Mouse (Mus musculus) gastrocnemius, postnatal 36 days (tissue): ENCODE results near the gene Ostn. TPM values are rescaled to one million over a fixed set of nuclear protein-coding genes. Genes with fewer than 3 reads are reported as not detected.
"Not testable (repeated sequence)": the region's sequence is repeated elsewhere in the genome, so short reads cannot be mapped to it uniquely, and the experiment has no call there.

Experiments used
- DNase-seq, 2 experiments: peaks; one replicate each; pipeline ENCODE4 v3.0.0; 2022
- intact Hi-C: fragments of 180-260 bp; cut with DNase I; formaldehyde crosslinking; loops from one replicate; pipeline ENCODE4 v1.15.1; 2025
- long read RNA-seq, 2 experiments: library from polyadenylated mRNA; stranded (forward); transcript quantifications; one replicate each; pipeline ENCODE4 v2.0.0; 2021
- total RNA-seq, 2 experiments: library from RNA; stranded (reverse); gene quantifications; 2 replicates each; pipeline ENCODE4 v1.2.3; 2021

Ostn gene
- 1 to 10 TPM; 3.0 to 4.0 TPM for total RNA-seq
- long read RNA-seq, experiment 1, partial matches to known transcripts, result 1 of 5 reads
- long read RNA-seq, experiment 1, other reads (novel, unspliced or antisense), result 1 of 5 reads
- long read RNA-seq, experiment 2, transcript Ostn-201 (5 exons, 1,423 nt), result major isoform, 9 of 10 reads
- long read RNA-seq, experiment 2, partial matches to known transcripts, result 0 of 10 reads
- long read RNA-seq, experiment 2, other reads (novel, unspliced or antisense), result 1 of 10 reads

- intact Hi-C loops, DNase-seq: not testable (repeated sequence)
Measured at GRCm38 (mm10) chr16:27307189-27307588, at the start of gene Ostn. TSS of gene Ostn (plus strand) at chr16:27307489.

- intact Hi-C loops, result no loop called here
- DNase-seq, result no peak
Measured at GRCm38 (mm10) chr16:27268748-27269147, 38.5 kb upstream of the Ostn start.

GRCm38 (mm10) chr16:27287410-27287809 is 19.9 kb upstream of the Ostn start:
- DNase-seq, result no peak
- intact Hi-C loops, result no loop called here

GRCm38 (mm10) chr16:27296508-27296907 is 10.8 kb upstream of the Ostn start:
- no peak for DNase-seq
- intact Hi-C loops, result no loop called here

- DNase-seq, result no peak
- intact Hi-C loops, result no loop called here
Measured at GRCm38 (mm10) chr16:27296929-27297328, 10.4 kb upstream of the Ostn start.

- DNase-seq, result no peak
- intact Hi-C loops, result no loop called here
Measured at GRCm38 (mm10) chr16:27319099-27319498, 11.8 kb downstream of the Ostn start.

- DNase-seq, result no peak
- intact Hi-C loops, result no loop called here
Measured at GRCm38 (mm10) chr16:27322047-27322446, 14.8 kb downstream of the Ostn start.

GRCm38 (mm10) chr16:27326463-27326862 is 19.2 kb downstream of the Ostn start:
- intact Hi-C loops, result no loop called here
- no peak for DNase-seq

- no peak for DNase-seq
- intact Hi-C loops, result no loop called here
Measured at GRCm38 (mm10) chr16:27347521-27347920, 40.2 kb downstream of the Ostn start.

- no peak for DNase-seq
- intact Hi-C loops, result no loop called here
Measured at GRCm38 (mm10) chr16:27348359-27348758, 41.1 kb downstream of the Ostn start.

GRCm38 (mm10) chr16:27349235-27349634 is 41.9 kb downstream of the Ostn start:
- intact Hi-C loops, result no loop called here
- DNase-seq, result no peak

GRCm38 (mm10) chr16:27349878-27350532 is 42.7 kb downstream of the Ostn start:
- no peak for DNase-seq
- intact Hi-C loops, result no loop called here

- DNase-seq, result no peak
- intact Hi-C loops, result no loop called here
Measured at GRCm38 (mm10) chr16:27354464-27354863, 47.2 kb downstream of the Ostn start.

GRCm38 (mm10) chr16:27360059-27360458 is 52.8 kb downstream of the Ostn start:
- intact Hi-C loops, result no loop called here
- DNase-seq, result no peak

GRCm38 (mm10) chr16:27370191-27370590 is 62.9 kb downstream of the Ostn start, which contains the start of gene Uts2b:
TSS of gene Uts2b (minus strand) at chr16:27370239.
- intact Hi-C loops, result no loop called here
- no peak for DNase-seq

GRCm38 (mm10) chr16:27370700-27371099 is 63.4 kb downstream of the Ostn start:
- DNase-seq, result no peak
- intact Hi-C loops, result no loop called here

GRCm38 (mm10) chr16:27374139-27374538 is 66.8 kb downstream of the Ostn start:
- intact Hi-C loops, result no loop called here

GRCm38 (mm10) chr16:27375318-27375717 is 68.0 kb downstream of the Ostn start:
- no peak for DNase-seq
- intact Hi-C loops, result no loop called here

More at GRCm38 (mm10) chr16:27374139-27374538, 66.8 kb downstream of the Ostn start:
- DNase-seq, result no peak

GRCm38 (mm10) chr16:27376556-27376955 is 69.3 kb downstream of the Ostn start:
- intact Hi-C loops, result no loop called here
- DNase-seq, result no peak

GRCm38 (mm10) chr16:27382217-27382616 is 74.9 kb downstream of the Ostn start:
- intact Hi-C loops, result loop anchor here (10.0 kb wide), 1 partner anchor 53 kb away; no protein-coding TSS in a partner anchor
- DNase-seq, result no peak

GRCm38 (mm10) chr16:27384893-27385603 is 77.8 kb downstream of the Ostn start:
- intact Hi-C loops, result loop anchor here (10.0 kb wide), 1 partner anchor 50 kb away; no protein-coding TSS in a partner anchor
- DNase-seq, result no peak
